9 mouse cellular contexts compared by ENCODE assay signal in genomic region chr12:112593951-112594915, GRCm38 (mm10). TPM values are rescaled to one million over a fixed set of nuclear protein-coding genes. Genes with fewer than 3 reads are reported as not detected.
DNase-seq lines count a peak whose midpoint lies in the region; ATAC-seq and TF ChIP-seq lines count a peak whose summit lies in the region.
"Had no signal": no experiment of that assay in that cellular context is flagged by ENCODE, and none has a peak within 500 bp of the region (broad histone marks: within the 10 kb centered on the region; RNA-seq: fewer than 3 reads in every experiment).

No protein-coding gene starts in this region.

- no peaks in the 10 kb centered on the region for H3K36me3 ChIP-seq in forebrain, embryonic 10.5 days (replicated peaks)
- no peaks in the 10 kb centered on the region for H3K36me3 ChIP-seq in forebrain, postnatal 0 days (ENCODE audit: insufficient read depth)
- no peaks in the 10 kb centered on the region for H3K36me3 ChIP-seq in neural tube, embryonic 12.5 days
- no peaks in the 10 kb centered on the region for H3K36me3 ChIP-seq in neural tube, embryonic 15.5 days
- H3K36me3 ChIP-seq in liver, embryonic 15.5 days (replicated peaks): no peaks in the 10 kb centered on the region

- DNase-seq in forebrain, embryonic 10.5 days (ENCODE audit: extremely low spot score, low spot score): no peak
- DNase-seq in forebrain, postnatal 0 days: no peak
- DNase-seq in thymus, postnatal 36 days: peak; percentile 21 to 38
- no peak for DNase-seq in MN1 (ENCODE audit: low spot score)
- no peak for DNase-seq in adrenal gland, postnatal 36 days
- DNase-seq: cerebellum, postnatal 36 days had no signal

- H3K9me3 ChIP-seq in forebrain, embryonic 10.5 days: no peaks in the 10 kb centered on the region
- H3K9me3 ChIP-seq in forebrain, postnatal 0 days (ENCODE audit: low read length): no peaks in the 10 kb centered on the region
- no peaks in the 10 kb centered on the region for H3K9me3 ChIP-seq in neural tube, embryonic 12.5 days
- no peaks in the 10 kb centered on the region for H3K9me3 ChIP-seq in neural tube, embryonic 15.5 days (replicated peaks)
- H3K9me3 ChIP-seq in liver, embryonic 15.5 days (replicated peaks): no peaks in the 10 kb centered on the region

- peaks cover 22% of the 10 kb centered on the region for H3K27me3 ChIP-seq in forebrain, embryonic 10.5 days (ENCODE audit: poor library complexity, severe bottlenecking)
- no peaks in the 10 kb centered on the region for H3K27me3 ChIP-seq in forebrain, postnatal 0 days (ENCODE audit: insufficient read depth, low read length)
- H3K27me3 ChIP-seq in neural tube, embryonic 12.5 days (replicated peaks): peaks cover 18% of the 10 kb centered on the region
- peaks cover 16% of the 10 kb centered on the region for H3K27me3 ChIP-seq in neural tube, embryonic 15.5 days (replicated peaks)
- peaks cover 9% of the 10 kb centered on the region for H3K27me3 ChIP-seq in liver, embryonic 15.5 days

- no peak overlapping the region for H3K4me3 ChIP-seq in forebrain, embryonic 10.5 days
- H3K4me3 ChIP-seq in forebrain, postnatal 0 days (ENCODE audit: low read depth, low read length): no peak overlapping the region
- no peak overlapping the region for H3K4me3 ChIP-seq in neural tube, embryonic 12.5 days
- no peak overlapping the region for H3K4me3 ChIP-seq in neural tube, embryonic 15.5 days (replicated peaks)
- H3K4me3 ChIP-seq in liver, embryonic 15.5 days (replicated peaks): no peak overlapping the region

- WGBS in forebrain, embryonic 10.5 days: 79% methylated on average over 16 of the region's 16 CpGs
- 70% methylated on average over 16 of the region's 16 CpGs for WGBS in forebrain, postnatal 0 days
- 75% methylated on average over 16 of the region's 16 CpGs for WGBS in neural tube, embryonic 12.5 days
- WGBS in neural tube, embryonic 15.5 days: 79% methylated on average over 16 of the region's 16 CpGs
- 31% methylated on average over 16 of the region's 16 CpGs for WGBS in liver, embryonic 15.5 days (ENCODE audit: insufficient replicate concordance)

- no peak for TF ChIP-seq CTCF in forebrain, postnatal 0 days (IDR thresholded peaks at IDR 0.05; ENCODE audit: low read depth)

- ATAC-seq in forebrain, postnatal 0 days: no peak
- 0 out of 2 replicates have a peak, but pooled peaks have one; percentile 10 for ATAC-seq in neural tube, embryonic 12.5 days (ENCODE audit: low FRiP score, low read depth)
- ATAC-seq in neural tube, embryonic 15.5 days (ENCODE audit: low FRiP score): no peak
- ATAC-seq in liver, embryonic 15.5 days (ENCODE audit: insufficient read depth): no peak

- H3K4me1 ChIP-seq in forebrain, embryonic 10.5 days: peaks cover 45% of the 10 kb centered on the region
- peaks cover 12% of the 10 kb centered on the region; the same call in 1 of the 2 replicates for H3K4me1 ChIP-seq in forebrain, postnatal 0 days (ENCODE audit: insufficient read depth)
- peaks cover 9% of the 10 kb centered on the region for H3K4me1 ChIP-seq in neural tube, embryonic 12.5 days
- H3K4me1 ChIP-seq in neural tube, embryonic 15.5 days: peaks cover 31% of the 10 kb centered on the region
- H3K4me1 ChIP-seq in liver, embryonic 15.5 days (replicated peaks): peaks cover 75% of the 10 kb centered on the region

- H3K9ac ChIP-seq in forebrain, postnatal 0 days: no peak overlapping the region
- no peak overlapping the region for H3K9ac ChIP-seq in neural tube, embryonic 12.5 days
- no peak overlapping the region for H3K9ac ChIP-seq in neural tube, embryonic 15.5 days (replicated peaks)
- no peak overlapping the region for H3K9ac ChIP-seq in liver, embryonic 15.5 days

- peak overlapping the region; percentile 48; the same call in 1 of the 2 replicates for H3K27ac ChIP-seq in forebrain, embryonic 10.5 days
- H3K27ac ChIP-seq in forebrain, postnatal 0 days (ENCODE audit: low read depth, low read length): no peak overlapping the region
- H3K27ac ChIP-seq in neural tube, embryonic 12.5 days: no peak overlapping the region
- no peak overlapping the region for H3K27ac ChIP-seq in neural tube, embryonic 15.5 days (replicated peaks)
- 0 out of 2 replicates have a peak overlapping the region, but pooled peaks have one; percentile 29 for H3K27ac ChIP-seq in liver, embryonic 15.5 days (replicated peaks)

- H3K4me2 ChIP-seq in forebrain, postnatal 0 days (ENCODE audit: low read depth): no peak overlapping the region
- H3K4me2 ChIP-seq in neural tube, embryonic 12.5 days (replicated peaks): no peak overlapping the region
- H3K4me2 ChIP-seq in neural tube, embryonic 15.5 days: no peak overlapping the region
- H3K4me2 ChIP-seq in liver, embryonic 15.5 days: no peak overlapping the region; the same call in 1 of the 2 replicates

RNA-seq across cellular contexts. Expression of gene Inf2, which starts 5.6 kb away (rescaled TPM):
- polyA plus RNA-seq in forebrain, embryonic 10.5 days (2016; fragmentation: Nextera tagmentation; extraction: Ambion mirVana): 1.1 and 1.3 TPM in 2 replicates
- 9.8 and 10.8 TPM in 2 replicates for total RNA-seq in forebrain, postnatal 0 days (2014; rRNA removed)
- polyA plus RNA-seq in forebrain, postnatal 0 days (2015; fragmentation: Nextera tagmentation; extraction: Ambion mirVana): 1.1 and 1.2 TPM in 2 replicates
- 1.1 and 2.2 TPM in 2 replicates for polyA plus RNA-seq in neural tube, embryonic 12.5 days (2016; fragmentation: Nextera tagmentation; extraction: Ambion mirVana)
- 1.7 and 2.5 TPM in 2 replicates for polyA plus RNA-seq in neural tube, embryonic 15.5 days (2015; fragmentation: Nextera tagmentation; extraction: Ambion mirVana)
- 2.7 TPM in 2 replicates for polyA plus RNA-seq in liver, embryonic 15.5 days (2015; fragmentation: Nextera tagmentation; extraction: Ambion mirVana)
- 10 to 100 TPM; 23.3 to 27.7 TPM for total RNA-seq in adrenal gland, postnatal 36 days (2021)

RNA-seq across cellular contexts. Expression of gene Adssl1, which starts 25.6 kb away (rescaled TPM):
- 4.9 and 6.6 TPM in 2 replicates for polyA plus RNA-seq in forebrain, embryonic 10.5 days (2016; fragmentation: Nextera tagmentation; extraction: Ambion mirVana)
- total RNA-seq in forebrain, postnatal 0 days (2014; rRNA removed): 1.8 and 2.2 TPM in 2 replicates
- polyA plus RNA-seq in forebrain, postnatal 0 days (2015; fragmentation: Nextera tagmentation; extraction: Ambion mirVana): 3.4 and 4.7 TPM in 2 replicates
- polyA plus RNA-seq in neural tube, embryonic 12.5 days (2016; fragmentation: Nextera tagmentation; extraction: Ambion mirVana): 3.2 and 3.7 TPM in 2 replicates
- 7.6 and 8.6 TPM in 2 replicates for polyA plus RNA-seq in neural tube, embryonic 15.5 days (2015; fragmentation: Nextera tagmentation; extraction: Ambion mirVana)
- 13.4 TPM in 2 replicates for polyA plus RNA-seq in liver, embryonic 15.5 days (2015; fragmentation: Nextera tagmentation; extraction: Ambion mirVana)
- total RNA-seq in adrenal gland, postnatal 36 days (2021): 10 to 100 TPM; 21.8 to 22.7 TPM

RNA-seq across cellular contexts. Expression of gene Siva1, which starts 50.2 kb away (rescaled TPM):
- polyA plus RNA-seq in forebrain, embryonic 10.5 days (2016; fragmentation: Nextera tagmentation; extraction: Ambion mirVana): 361 and 369 TPM in 2 replicates
- total RNA-seq in forebrain, postnatal 0 days (2014; rRNA removed): 28.0 and 31.4 TPM in 2 replicates
- polyA plus RNA-seq in forebrain, postnatal 0 days (2015; fragmentation: Nextera tagmentation; extraction: Ambion mirVana): 50.5 and 61.5 TPM in 2 replicates
- 108 and 130 TPM in 2 replicates for polyA plus RNA-seq in neural tube, embryonic 12.5 days (2016; fragmentation: Nextera tagmentation; extraction: Ambion mirVana)
- 48.0 and 96.7 TPM in 2 replicates for polyA plus RNA-seq in neural tube, embryonic 15.5 days (2015; fragmentation: Nextera tagmentation; extraction: Ambion mirVana)
- polyA plus RNA-seq in liver, embryonic 15.5 days (2015; fragmentation: Nextera tagmentation; extraction: Ambion mirVana): 106 and 114 TPM in 2 replicates
- total RNA-seq in adrenal gland, postnatal 36 days (2021): 10 to 100 TPM; 45.4 to 46.9 TPM

Comparison
In these comparisons a context has a peak if more than half of its experiments do, and no peak if none do; other contexts are left out.
1. H3K27ac ChIP-seq: peak in forebrain, embryonic 10.5 days (single experiment) and liver, embryonic 15.5 days (single experiment); none in forebrain, postnatal 0 days (single experiment), neural tube, embryonic 12.5 days (single experiment) and neural tube, embryonic 15.5 days (single experiment).
2. DNase-seq: peak in thymus, postnatal 36 days (2 of 2); none in forebrain, embryonic 10.5 days (single experiment), forebrain, postnatal 0 days (single experiment), MN1 (single experiment) and adrenal gland, postnatal 36 days (0 of 2).